Mouse (Mus musculus) megakaryocyte, embryonic 14.5 days (primary cell): ENCODE measurements at regions not wholly inside any gene's neighbourhood (a gene's known extent, or its start where the extent isn't known, plus 50 kb on each side); places are given as distances from the start of the nearest gene placed in this dataset.

Experiments
- H3K27me3 ChIP-seq: replicated peaks from 2 replicates; pipeline ENCODE3; 2012; ENCODE audit warnings: inconsistent platforms
- H3K36me3 ChIP-seq: replicated peaks from 2 replicates; pipeline ENCODE3; 2012; ENCODE audit warnings: low read length, inconsistent platforms, mixed read lengths
- H3K4me1 ChIP-seq: 2 replicates; pipeline ENCODE4 v1.6.1; 2012; ENCODE audit warnings: inconsistent platforms
- H3K4me3 ChIP-seq: replicated peaks from 2 replicates; pipeline ENCODE3; 2012; ENCODE audit warnings: moderate library complexity, mild to moderate bottlenecking, inconsistent platforms
- H3K9me3 ChIP-seq: 2 replicates; pipeline ENCODE4 v1.6.1; 2012; ENCODE audit warnings: inconsistent platforms
- FLI1 ChIP-seq: IDR thresholded peaks from 2 replicates; pipeline ENCODE4 v1.6.1; 2012; ENCODE audit warnings: low read length, inconsistent platforms, mixed read lengths
- GATA1 ChIP-seq: IDR thresholded peaks from 3 replicates; pipeline ENCODE4 v1.6.1; 2012; ENCODE audit warnings: mixed read lengths, low read length, inconsistent platforms, borderline replicate concordance

GRCm38 (mm10) chr11:111210565-111210964 lies 144.6 kb downstream of the Kcnj2 start:
- H3K9me3 ChIP-seq: 0 out of 2 replicates have a peak, but pooled peaks cover 2% of the 10 kb centered on the region
- no peaks in the 10 kb centered on the region for H3K27me3 ChIP-seq
- peaks cover 6% of the 10 kb centered on the region; the same call in 1 of the 2 replicates for H3K4me1 ChIP-seq
- no peak for TF ChIP-seq FLI1
- no peak for TF ChIP-seq GATA1
- no peak overlapping the region for H3K4me3 ChIP-seq
- H3K36me3 ChIP-seq: no peaks in the 10 kb centered on the region

GRCm38 (mm10) chr11:111212038-111212701 lies 146.2 kb downstream of the Kcnj2 start:
- H3K4me1 ChIP-seq: peaks cover 6% of the 10 kb centered on the region; the same call in 1 of the 2 replicates
- no peak overlapping the region for H3K4me3 ChIP-seq
- no peaks in the 10 kb centered on the region for H3K27me3 ChIP-seq
- H3K36me3 ChIP-seq: no peaks in the 10 kb centered on the region
- 0 out of 2 replicates have a peak, but pooled peaks cover 2% of the 10 kb centered on the region for H3K9me3 ChIP-seq
- TF ChIP-seq FLI1 (no peak), GATA1 (no peak)

GRCm38 (mm10) chr11:111212702-111213328 lies 146.9 kb downstream of the Kcnj2 start:
- TF ChIP-seq FLI1 (no peak), GATA1 (no peak)
- Histone ChIP-seq H3K4me1 (peaks cover 6% of the 10 kb centered on the region; the same call in 1 of the 2 replicates), H3K4me3 (no peak overlapping the region), H3K9me3 (0 out of 2 replicates have a peak, but pooled peaks cover 2% of the 10 kb centered on the region), H3K36me3 (no peaks in the 10 kb centered on the region), H3K27me3 (no peaks in the 10 kb centered on the region)

- Histone ChIP-seq H3K4me1 (peaks cover 6% of the 10 kb centered on the region; the same call in 1 of the 2 replicates), H3K27me3 (no peaks in the 10 kb centered on the region), H3K9me3 (0 out of 2 replicates have a peak, but pooled peaks cover 2% of the 10 kb centered on the region), H3K36me3 (no peaks in the 10 kb centered on the region), H3K4me3 (no peak overlapping the region)
- TF ChIP-seq GATA1: no peak
- no peak for TF ChIP-seq FLI1
These were observed 149.0 kb downstream of the Kcnj2 start for GRCm38 (mm10) chr11:111215006-111215405.

- no peaks in the 10 kb centered on the region for H3K9me3 ChIP-seq
- no peak for TF ChIP-seq GATA1
- TF ChIP-seq FLI1: no peak
- no peak overlapping the region for H3K4me3 ChIP-seq
- no peaks in the 10 kb centered on the region for H3K36me3 ChIP-seq
- peaks cover 6% of the 10 kb centered on the region for H3K4me1 ChIP-seq
- H3K27me3 ChIP-seq: no peaks in the 10 kb centered on the region
These were observed 157.9 kb downstream of the Kcnj2 start for GRCm38 (mm10) chr11:111223834-111224233.

GRCm38 (mm10) chr11:111227305-111227704 lies 161.3 kb downstream of the Kcnj2 start:
- TF ChIP-seq GATA1 (no peak), FLI1 (no peak)
- H3K4me3 ChIP-seq: no peak overlapping the region
- no peaks in the 10 kb centered on the region for H3K27me3 ChIP-seq
- no peaks in the 10 kb centered on the region for H3K36me3 ChIP-seq
- H3K4me1 ChIP-seq: peaks cover 11% of the 10 kb centered on the region
- no peaks in the 10 kb centered on the region for H3K9me3 ChIP-seq

- Histone ChIP-seq H3K9me3 (no peaks in the 10 kb centered on the region), H3K4me1 (no peaks in the 10 kb centered on the region), H3K4me3 (no peak overlapping the region), H3K27me3 (no peaks in the 10 kb centered on the region), H3K36me3 (no peaks in the 10 kb centered on the region)
- TF ChIP-seq GATA1 (no peak), FLI1 (no peak)
These were observed 170.8 kb downstream of the Kcnj2 start for GRCm38 (mm10) chr11:111236741-111237140.

- Histone ChIP-seq H3K4me1 (no peaks in the 10 kb centered on the region; the same call in 1 of the 2 replicates), H3K36me3 (no peaks in the 10 kb centered on the region), H3K27me3 (no peaks in the 10 kb centered on the region), H3K4me3 (no peak overlapping the region), H3K9me3 (no peaks in the 10 kb centered on the region)
- TF ChIP-seq GATA1 (no peak), FLI1 (no peak)
These were observed 173.8 kb downstream of the Kcnj2 start for GRCm38 (mm10) chr11:111239784-111240183.

GRCm38 (mm10) chr11:111252226-111252625 lies 186.3 kb downstream of the Kcnj2 start:
- no peaks in the 10 kb centered on the region for H3K9me3 ChIP-seq
- H3K4me3 ChIP-seq: no peak overlapping the region
- no peaks in the 10 kb centered on the region for H3K36me3 ChIP-seq
- H3K4me1 ChIP-seq: peaks cover 23% of the 10 kb centered on the region
- H3K27me3 ChIP-seq: no peaks in the 10 kb centered on the region
- TF ChIP-seq GATA1 (no peak), FLI1 (no peak)

- peaks cover 23% of the 10 kb centered on the region for H3K4me1 ChIP-seq
- peak overlapping the region; percentile 56 for H3K4me3 ChIP-seq
- no peaks in the 10 kb centered on the region for H3K36me3 ChIP-seq
- TF ChIP-seq GATA1: no peak
- TF ChIP-seq FLI1: no peak
- no peaks in the 10 kb centered on the region for H3K27me3 ChIP-seq
- H3K9me3 ChIP-seq: no peaks in the 10 kb centered on the region
These were observed 190.6 kb downstream of the Kcnj2 start for GRCm38 (mm10) chr11:111256596-111256995.
